Comparison of ENCODE assay signal across 12 mouse cellular contexts in the genomic region with DNA sequence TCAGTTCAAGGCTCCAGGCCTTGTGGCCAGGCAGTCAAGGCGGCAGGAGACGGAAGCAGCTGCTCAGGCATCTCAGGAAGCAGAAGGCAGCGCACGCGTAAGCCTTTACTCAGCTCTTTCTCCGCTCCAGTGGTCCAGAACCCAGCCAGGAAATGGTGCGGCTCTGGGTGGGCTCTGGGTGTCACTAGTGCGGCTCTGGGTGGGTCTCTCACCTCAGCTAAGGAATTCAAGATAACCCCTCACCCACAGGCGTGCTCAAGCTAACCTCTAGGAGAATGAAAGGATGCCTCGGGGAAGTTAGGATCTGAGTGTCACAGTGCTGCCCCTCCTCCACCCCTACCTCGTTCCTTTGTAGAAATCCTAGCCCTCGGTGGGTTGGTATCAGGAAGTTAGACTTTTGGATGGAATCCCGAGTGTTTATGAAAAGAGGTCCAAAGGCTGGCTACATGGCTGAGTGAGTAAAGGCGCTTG. TPM values are rescaled to one million over a fixed set of nuclear protein-coding genes. Genes with fewer than 3 reads are reported as not detected.
A peak's percentile ranks its signal among the peaks of the same experiment; 100 is the strongest.
DNase-seq lines count a peak whose midpoint lies in the region; ATAC-seq and TF ChIP-seq lines count a peak whose summit lies in the region.
"Had no signal": no experiment of that assay in that cellular context is flagged by ENCODE, and none has a peak within 500 bp of the region (broad histone marks: within the 10 kb centered on the region; RNA-seq: fewer than 3 reads in every experiment).

No protein-coding gene starts in this region.

- H3K9me3 ChIP-seq in hindbrain, embryonic 10.5 days: peaks cover 8% of the 10 kb centered on the region
- peaks cover 2% of the 10 kb centered on the region; the same call in 1 of the 2 replicates for H3K9me3 ChIP-seq in hindbrain, embryonic 13.5 days
- H3K9me3 ChIP-seq in ES-E14 (ENCODE audit: control insufficient read depth, insufficient read depth, low read depth, low read length): no peaks in the 10 kb centered on the region; the same call in 1 of the 2 replicates
- peaks cover 2% of the 10 kb centered on the region; the same call in 1 of the 2 replicates for H3K9me3 ChIP-seq in liver, postnatal 0 days (ENCODE audit: low read length)
- peaks cover 2% of the 10 kb centered on the region; the same call in 1 of the 2 replicates for H3K9me3 ChIP-seq in forebrain, embryonic 14.5 days (replicated peaks; ENCODE audit: control insufficient read depth, low read length)
- H3K9me3 ChIP-seq in neural tube, embryonic 15.5 days (replicated peaks): no peaks in the 10 kb centered on the region
- H3K9me3 ChIP-seq: stomach, embryonic 15.5 days had no signal

- TF ChIP-seq EP300 in liver, postnatal 0 days (IDR thresholded peaks at IDR 0.05; ENCODE audit: low read depth): no peak

- H3K4me3 ChIP-seq in hindbrain, embryonic 10.5 days: no peak overlapping the region
- H3K4me3 ChIP-seq in hindbrain, embryonic 13.5 days: no peak overlapping the region
- H3K4me3 ChIP-seq in ES-E14 (ENCODE audit: insufficient read depth in 1 of 2, low read depth in 1 of 2, low read length in 2 of 2, poor library complexity in 1 of 2, severe bottlenecking in 1 of 2): 0 out of 4 replicates have a peak overlapping the region, but pooled peaks of 1 of the 2 experiments have one; percentile 3
- H3K4me3 ChIP-seq in kidney, adult 2 months (ENCODE audit: insufficient read depth, low read depth, low read length): no peak overlapping the region
- no peak overlapping the region for H3K4me3 ChIP-seq in liver, postnatal 0 days (ENCODE audit: low read depth, low read length)
- H3K4me3 ChIP-seq in forebrain, embryonic 14.5 days (ENCODE audit: low read depth, low read length): no peak overlapping the region
- no peak overlapping the region for H3K4me3 ChIP-seq in neural tube, embryonic 15.5 days (replicated peaks)
- no peak overlapping the region for H3K4me3 ChIP-seq in layer of hippocampus, adult 2 months
- H3K4me3 ChIP-seq: stomach, embryonic 15.5 days had no signal

- no peak for ATAC-seq in hindbrain, embryonic 13.5 days (ENCODE audit: low FRiP score)
- peak; percentile 18; the same call in 1 of the 2 replicates for ATAC-seq in liver, postnatal 0 days
- no peak for ATAC-seq in forebrain, embryonic 14.5 days
- no peak for ATAC-seq in neural tube, embryonic 15.5 days (ENCODE audit: low FRiP score)

- in situ Hi-C loops in ES-E14 (cut with MboI; ENCODE audit: low sequenced_read_pairs in 2 of 2, unreplicated experiment in 2 of 2): no loop called here

- DNase-seq in hindbrain, embryonic 10.5 days (ENCODE audit: low spot score): no peak
- no peak for DNase-seq in ES-E14 (ENCODE audit: low read depth, low spot score)
- peak; percentile 84 for DNase-seq in kidney, adult 2 months
- DNase-seq in liver, postnatal 0 days: peak; percentile 27
- DNase-seq in forebrain, embryonic 14.5 days (ENCODE audit: low spot score): no peak
- DNase-seq in layer of hippocampus, adult 2 months (ENCODE audit: low spot score in 2 of 2): no peak
- DNase-seq: gastrocnemius, postnatal 14 days; lung, postnatal 14 days had no signal

- no peak for TF ChIP-seq CTCF in kidney, adult 2 months (conservative IDR thresholded peaks at IDR 0.05; ENCODE audit: insufficient read depth, insufficient read length, low read depth, low read length)
- no peak for TF ChIP-seq CTCF in liver, postnatal 0 days (IDR thresholded peaks at IDR 0.05; ENCODE audit: low read depth)
- TF ChIP-seq CTCF in layer of hippocampus, adult 2 months (conservative IDR thresholded peaks at IDR 0.05): no peak

- H3K27me3 ChIP-seq in hindbrain, embryonic 10.5 days (ENCODE audit: insufficient read depth, poor library complexity, severe bottlenecking): peaks cover 16% of the 10 kb centered on the region
- peaks cover 12% of the 10 kb centered on the region for H3K27me3 ChIP-seq in hindbrain, embryonic 13.5 days
- no peaks in the 10 kb centered on the region for H3K27me3 ChIP-seq in kidney, adult 2 months (replicated peaks; ENCODE audit: control insufficient read depth, insufficient read depth, low read length)
- no peaks in the 10 kb centered on the region for H3K27me3 ChIP-seq in liver, postnatal 0 days (ENCODE audit: insufficient read depth, low read length)
- no peaks in the 10 kb centered on the region for H3K27me3 ChIP-seq in forebrain, embryonic 14.5 days (replicated peaks; ENCODE audit: control insufficient read depth, insufficient read depth, low read length)
- H3K27me3 ChIP-seq in neural tube, embryonic 15.5 days (replicated peaks): peaks cover 5% of the 10 kb centered on the region; the same call in 1 of the 2 replicates
- H3K27me3 ChIP-seq: stomach, embryonic 15.5 days had no signal

- H3K9ac ChIP-seq in hindbrain, embryonic 13.5 days: no peak overlapping the region
- peak overlapping the region; percentile 58; the same call in 1 of the 2 replicates for H3K9ac ChIP-seq in ES-E14 (ENCODE audit: insufficient read depth, low read depth, low read length, poor library complexity, severe bottlenecking)
- H3K9ac ChIP-seq in liver, postnatal 0 days (replicated peaks): no peak overlapping the region
- no peak overlapping the region for H3K9ac ChIP-seq in forebrain, embryonic 14.5 days (ENCODE audit: low read length)
- no peak overlapping the region for H3K9ac ChIP-seq in neural tube, embryonic 15.5 days (replicated peaks)
- H3K9ac ChIP-seq: stomach, embryonic 15.5 days had no signal

- H3K4me2 ChIP-seq in hindbrain, embryonic 13.5 days: no peak overlapping the region
- 0 out of 2 replicates have a peak overlapping the region, but pooled peaks have one; percentile 23 for H3K4me2 ChIP-seq in liver, postnatal 0 days (ENCODE audit: low read depth, low read length)
- no peak overlapping the region for H3K4me2 ChIP-seq in forebrain, embryonic 14.5 days (ENCODE audit: low read length)
- H3K4me2 ChIP-seq in neural tube, embryonic 15.5 days: no peak overlapping the region
- H3K4me2 ChIP-seq: stomach, embryonic 15.5 days had no signal

- 0 out of 2 replicates have a peak overlapping the region, but pooled peaks have one; percentile 59 for H3K27ac ChIP-seq in hindbrain, embryonic 10.5 days
- H3K27ac ChIP-seq in hindbrain, embryonic 13.5 days: no peak overlapping the region
- H3K27ac ChIP-seq in ES-E14 (ENCODE audit: insufficient read depth, low read depth, low read length, poor library complexity, severe bottlenecking): peak overlapping the region; percentile 8; the same call in 1 of the 2 replicates
- peak overlapping the region; percentile 67 for H3K27ac ChIP-seq in kidney, adult 2 months (ENCODE audit: insufficient read depth, low read depth, low read length)
- H3K27ac ChIP-seq in liver, postnatal 0 days (ENCODE audit: low read depth): no peak overlapping the region
- H3K27ac ChIP-seq in forebrain, embryonic 14.5 days (ENCODE audit: low read depth, low read length): no peak overlapping the region
- H3K27ac ChIP-seq in neural tube, embryonic 15.5 days (replicated peaks): no peak overlapping the region
- H3K27ac ChIP-seq in layer of hippocampus, adult 2 months: no peak overlapping the region
- H3K27ac ChIP-seq: stomach, embryonic 15.5 days had no signal

- H3K36me3 ChIP-seq in hindbrain, embryonic 10.5 days: no peaks in the 10 kb centered on the region
- no peaks in the 10 kb centered on the region for H3K36me3 ChIP-seq in hindbrain, embryonic 13.5 days
- no peaks in the 10 kb centered on the region for H3K36me3 ChIP-seq in ES-E14 (ENCODE audit: control insufficient read depth, insufficient read depth, low read length, poor library complexity, severe bottlenecking)
- H3K36me3 ChIP-seq in kidney, adult 2 months (ENCODE audit: control insufficient read depth, insufficient read depth, low read length): no peaks in the 10 kb centered on the region
- no peaks in the 10 kb centered on the region for H3K36me3 ChIP-seq in liver, postnatal 0 days (replicated peaks; ENCODE audit: insufficient read depth, low read length)
- H3K36me3 ChIP-seq in forebrain, embryonic 14.5 days (ENCODE audit: control insufficient read depth, insufficient read depth, low read length): no peaks in the 10 kb centered on the region
- no peaks in the 10 kb centered on the region for H3K36me3 ChIP-seq in neural tube, embryonic 15.5 days
- H3K36me3 ChIP-seq: G1E; stomach, embryonic 15.5 days had no signal

- H3K4me1 ChIP-seq in hindbrain, embryonic 10.5 days (replicated peaks): peaks cover 17% of the 10 kb centered on the region
- H3K4me1 ChIP-seq in hindbrain, embryonic 13.5 days (replicated peaks): peaks cover 6% of the 10 kb centered on the region
- peaks cover 0 to 10% of the 10 kb centered on the region in 2 experiments; a peak in 2 of 4 replicates for H3K4me1 ChIP-seq in ES-E14 (ENCODE audit: control insufficient read depth in 2 of 2, insufficient read depth in 2 of 2, low read length in 2 of 2, poor library complexity in 1 of 2)
- peaks cover 12% of the 10 kb centered on the region for H3K4me1 ChIP-seq in kidney, adult 2 months (ENCODE audit: control insufficient read depth, insufficient read depth, low read length)
- H3K4me1 ChIP-seq in liver, postnatal 0 days (ENCODE audit: insufficient read depth): 0 out of 2 replicates have a peak, but pooled peaks cover 4% of the 10 kb centered on the region
- no peaks in the 10 kb centered on the region; the same call in 1 of the 2 replicates for H3K4me1 ChIP-seq in forebrain, embryonic 14.5 days (ENCODE audit: control insufficient read depth, insufficient read depth, low read length)
- peaks cover 10% of the 10 kb centered on the region for H3K4me1 ChIP-seq in neural tube, embryonic 15.5 days

- TF ChIP-seq POLR2A in kidney, adult 2 months (IDR thresholded peaks at IDR 0.05; ENCODE audit: low read depth, low read length): no peak

- 44% methylated on average over 14 of the region's 14 CpGs for WGBS in hindbrain, embryonic 10.5 days
- 59% methylated on average over 14 of the region's 14 CpGs for WGBS in hindbrain, embryonic 13.5 days
- WGBS in kidney, adult 2 months: 15% methylated on average over 14 of the region's 14 CpGs
- WGBS in liver, postnatal 0 days (ENCODE audit: insufficient replicate concordance): 30% methylated on average over 14 of the region's 14 CpGs
- WGBS in forebrain, embryonic 14.5 days: 59% methylated on average over 14 of the region's 14 CpGs
- WGBS in neural tube, embryonic 15.5 days: 68% methylated on average over 14 of the region's 14 CpGs

RNA-seq across cellular contexts. Expression of a gene that starts 18.6 kb away (rescaled TPM):
- 0.92 and 1.3 TPM in 2 replicates for polyA plus RNA-seq in hindbrain, embryonic 10.5 days (2016; fragmentation: Nextera tagmentation; extraction: Ambion mirVana)
- polyA plus RNA-seq in hindbrain, embryonic 13.5 days (2015; fragmentation: Nextera tagmentation; extraction: Ambion mirVana): 0.31 and 0.36 TPM in 2 replicates
- total RNA-seq in ES-E14 (2012; rRNA removed): 17.3 and 19.9 TPM in 2 replicates
- polyA plus RNA-seq in kidney, adult 2 months (2012; rRNA removed): 6.1 and 6.3 TPM in 2 replicates
- 0.47 and 0.70 TPM in 2 replicates for polyA plus RNA-seq in liver, postnatal 0 days (2015; fragmentation: Nextera tagmentation; extraction: Ambion mirVana)
- 0.52 and 0.67 TPM in 2 replicates for polyA plus RNA-seq in forebrain, embryonic 14.5 days (2014; fragmentation: Nextera tagmentation; extraction: Ambion mirVana)
- 0.37 and 0.57 TPM in 2 replicates for polyA plus RNA-seq in neural tube, embryonic 15.5 days (2015; fragmentation: Nextera tagmentation; extraction: Ambion mirVana)
- total RNA-seq in layer of hippocampus, adult 2 months (2021): 1 to 10 TPM; 4.7 to 4.8 TPM

RNA-seq across cellular contexts. Expression of a gene that starts 31.3 kb away (rescaled TPM):
- 54.7 and 56.4 TPM in 2 replicates for polyA plus RNA-seq in hindbrain, embryonic 10.5 days (2016; fragmentation: Nextera tagmentation; extraction: Ambion mirVana)
- 73.2 and 74.1 TPM in 2 replicates for polyA plus RNA-seq in hindbrain, embryonic 13.5 days (2015; fragmentation: Nextera tagmentation; extraction: Ambion mirVana)
- total RNA-seq in ES-E14 (2012; rRNA removed): 21.6 and 38.7 TPM in 2 replicates
- polyA plus RNA-seq in kidney, adult 2 months (2012; rRNA removed): 7.4 and 9.4 TPM in 2 replicates
- 10.1 and 11.8 TPM in 2 replicates for polyA plus RNA-seq in liver, postnatal 0 days (2015; fragmentation: Nextera tagmentation; extraction: Ambion mirVana)
- polyA plus RNA-seq in forebrain, embryonic 14.5 days (2014; fragmentation: Nextera tagmentation; extraction: Ambion mirVana): 76.4 and 83.3 TPM in 2 replicates
- 70.1 and 79.9 TPM in 2 replicates for polyA plus RNA-seq in neural tube, embryonic 15.5 days (2015; fragmentation: Nextera tagmentation; extraction: Ambion mirVana)
- total RNA-seq in layer of hippocampus, adult 2 months (2021): 10 to 100 TPM; 36.7 to 40.6 TPM

RNA-seq across cellular contexts. Expression of a gene that starts 46.5 kb away (rescaled TPM):
- 48.4 and 48.5 TPM in 2 replicates for polyA plus RNA-seq in hindbrain, embryonic 10.5 days (2016; fragmentation: Nextera tagmentation; extraction: Ambion mirVana)
- 38.4 and 40.9 TPM in 2 replicates for polyA plus RNA-seq in hindbrain, embryonic 13.5 days (2015; fragmentation: Nextera tagmentation; extraction: Ambion mirVana)
- total RNA-seq in ES-E14 (2012; rRNA removed): 14.9 and 27.8 TPM in 2 replicates
- 9.4 and 13.7 TPM in 2 replicates for polyA plus RNA-seq in kidney, adult 2 months (2012; rRNA removed)
- 20.9 and 22.9 TPM in 2 replicates for polyA plus RNA-seq in liver, postnatal 0 days (2015; fragmentation: Nextera tagmentation; extraction: Ambion mirVana)
- 41.7 and 50.4 TPM in 2 replicates for polyA plus RNA-seq in forebrain, embryonic 14.5 days (2014; fragmentation: Nextera tagmentation; extraction: Ambion mirVana)
- polyA plus RNA-seq in neural tube, embryonic 15.5 days (2015; fragmentation: Nextera tagmentation; extraction: Ambion mirVana): 33.9 and 41.4 TPM in 2 replicates
- 10 to 100 TPM; 11.1 to 12.7 TPM for total RNA-seq in layer of hippocampus, adult 2 months (2021)

Comparison
In these comparisons a context has a peak if more than half of its experiments do, and no peak if none do; other contexts are left out.
1. H3K27ac ChIP-seq: peak in hindbrain, embryonic 10.5 days (single experiment), ES-E14 (single experiment) and kidney, adult 2 months (single experiment); none in hindbrain, embryonic 13.5 days (single experiment), liver, postnatal 0 days (single experiment), forebrain, embryonic 14.5 days (single experiment), neural tube, embryonic 15.5 days (single experiment) and layer of hippocampus, adult 2 months (single experiment).
2. DNase-seq: peak in kidney, adult 2 months (single experiment) and liver, postnatal 0 days (single experiment); none in hindbrain, embryonic 10.5 days (single experiment), ES-E14 (single experiment), forebrain, embryonic 14.5 days (single experiment) and layer of hippocampus, adult 2 months (0 of 2).